Mouse (Mus musculus) large intestine, adult 2 months (tissue): ENCODE measurements around the gene Tnfaip8l1. TPM values are rescaled to one million over a fixed set of nuclear protein-coding genes. Genes with fewer than 3 reads are reported as not detected.

Experiments used
- DNase-seq: peaks from one replicate; pipeline ENCODE4 v3.0.0-alpha.2; 2012; ENCODE audit warnings: low read depth, low spot score
- WGBS: fragments of 180-500 bp; shearing (Covaris S2); methylation state at CpG from one replicate; pipeline ENCODE4 v1.1.7; 2018; 5-methylcytosine and 5-hydroxymethylcytosine counted together
- polyA plus RNA-seq: library from polyadenylated mRNA; depleted of rRNA; stranded (reverse); fragments of >200 nt; gene quantifications from 2 replicates; pipeline ENCODE4 v1.2.3, GENCODE M21; 2012; rRNA removed

The Tnfaip8l1 gene
- polyA plus RNA-seq: 11.3 and 13.6 TPM in 2 replicates

- peak; percentile 75 for DNase-seq
- WGBS: 1% methylated on average over 30 of the region's 30 CpGs
These were observed at the start of gene Tnfaip8l1 for GRCm38 (mm10) chr17:56162231-56162774. Gene Tnfaip8l1 (plus strand): TSS chr17:56162477.

GRCm38 (mm10) chr17:56112743-56113142 is 49.5 kb upstream of the Tnfaip8l1 start:
- DNase-seq: no peak
- WGBS: 86% methylated on average over 3 of the region's 3 CpGs

GRCm38 (mm10) chr17:56116193-56116592 is 46.1 kb upstream of the Tnfaip8l1 start:
- 69% methylated on average over 10 of the region's 10 CpGs for WGBS
- DNase-seq: no peak

GRCm38 (mm10) chr17:56117251-56117710 is 45.0 kb upstream of the Tnfaip8l1 start, which contains the start of gene Plin5:
Gene Plin5 (minus strand): TSS chr17:56117596.
- 1% methylated on average over 27 of the region's 27 CpGs for WGBS
- no peak for DNase-seq

- 36% methylated on average over 12 of the region's 12 CpGs for WGBS
- DNase-seq: no peak
These were observed 42.8 kb upstream of the Tnfaip8l1 start for GRCm38 (mm10) chr17:56119431-56119830.

- WGBS: 4% methylated on average over 66 of the region's 66 CpGs
- DNase-seq: no peak
These were observed 42.0 kb upstream of the Tnfaip8l1 start for GRCm38 (mm10) chr17:56119981-56120880.

- no peak for DNase-seq
- 21% methylated on average over 2 of the region's 2 CpGs for WGBS
These were observed 40.5 kb upstream of the Tnfaip8l1 start, which contains the start of gene Lrg1 for GRCm38 (mm10) chr17:56121826-56122225. Gene Lrg1 (minus strand): TSS chr17:56122001.

- DNase-seq: no peak
- WGBS: 92% methylated on average over 12 of the region's 12 CpGs
These were observed 39.1 kb upstream of the Tnfaip8l1 start for GRCm38 (mm10) chr17:56123161-56123560.

- no peak for DNase-seq
- WGBS: 36% methylated on average over 59 of the region's 59 CpGs
These were observed 38.5 kb upstream of the Tnfaip8l1 start for GRCm38 (mm10) chr17:56123681-56124340.

- 11% methylated on average over 59 of the region's 59 CpGs for WGBS
- peak; percentile 74 for DNase-seq
These were observed 37.7 kb upstream of the Tnfaip8l1 start for GRCm38 (mm10) chr17:56124377-56125275.

GRCm38 (mm10) chr17:56125276-56125630 is 37.0 kb upstream of the Tnfaip8l1 start:
- WGBS: 84% methylated on average over 4 of the region's 4 CpGs
- no peak for DNase-seq

- 78% methylated on average over 11 of the region's 11 CpGs for WGBS
- no peak for DNase-seq
These were observed 36.1 kb upstream of the Tnfaip8l1 start for GRCm38 (mm10) chr17:56126175-56126574.

- no peak for DNase-seq
- WGBS: 61% methylated on average over 15 of the region's 15 CpGs
These were observed 34.0 kb upstream of the Tnfaip8l1 start for GRCm38 (mm10) chr17:56128246-56128645.

GRCm38 (mm10) chr17:56131136-56131535 is 31.1 kb upstream of the Tnfaip8l1 start:
- WGBS: 76% methylated on average over 10 of the region's 10 CpGs

GRCm38 (mm10) chr17:56131814-56132213 is 30.5 kb upstream of the Tnfaip8l1 start:
- peak; percentile 42 for DNase-seq
- 38% methylated on average over 7 of the region's 7 CpGs for WGBS

More at GRCm38 (mm10) chr17:56131136-56131535, 31.1 kb upstream of the Tnfaip8l1 start:
- DNase-seq: no peak

GRCm38 (mm10) chr17:56132661-56133060 is 29.6 kb upstream of the Tnfaip8l1 start:
- no peak for DNase-seq
- WGBS: 5% methylated on average over 14 of the region's 14 CpGs

GRCm38 (mm10) chr17:56133457-56134363 is 28.6 kb upstream of the Tnfaip8l1 start:
- 7% methylated on average over 21 of the region's 21 CpGs for WGBS
- peak; percentile 83 for DNase-seq

GRCm38 (mm10) chr17:56134463-56134971 is 27.8 kb upstream of the Tnfaip8l1 start:
- 1% methylated on average over 27 of the region's 27 CpGs for WGBS
- peak; percentile 40 for DNase-seq
